Mouse (Mus musculus): ENCODE measurements around the gene Pcmt1. TPM values are rescaled to one million over a fixed set of nuclear protein-coding genes. Genes with fewer than 3 reads are reported as not detected.

The Pcmt1 gene
- 10 to 100 TPM; 79.9 to 83.7 TPM for total RNA-seq (2021)
- long read RNA-seq, experiment 1, transcript Pcmt1-208 (8 exons, 2,757 nt) = minor isoform, 28 of 73 reads
- long read RNA-seq, experiment 1, transcript Pcmt1-202 (8 exons, 2,491 nt) = major isoform, 30 of 73 reads
- long read RNA-seq, experiment 1, partial matches to known transcripts = 0 of 73 reads
- long read RNA-seq, experiment 1, other reads (novel, unspliced or antisense) = 12 of 73 reads
- long read RNA-seq, experiment 2, transcript Pcmt1-210 (7 exons, 1,132 nt) = minor isoform, 6 of 213 reads
- long read RNA-seq, experiment 2, transcript Pcmt1-202 (8 exons, 2,491 nt) = minor isoform, 76 of 213 reads
- long read RNA-seq, experiment 2, transcript Pcmt1-208 (8 exons, 2,757 nt) = major isoform, 105 of 213 reads
- long read RNA-seq, experiment 2, partial matches to known transcripts = 9 of 213 reads
- long read RNA-seq, experiment 2, other reads (novel, unspliced or antisense) = 17 of 213 reads

DNA sequence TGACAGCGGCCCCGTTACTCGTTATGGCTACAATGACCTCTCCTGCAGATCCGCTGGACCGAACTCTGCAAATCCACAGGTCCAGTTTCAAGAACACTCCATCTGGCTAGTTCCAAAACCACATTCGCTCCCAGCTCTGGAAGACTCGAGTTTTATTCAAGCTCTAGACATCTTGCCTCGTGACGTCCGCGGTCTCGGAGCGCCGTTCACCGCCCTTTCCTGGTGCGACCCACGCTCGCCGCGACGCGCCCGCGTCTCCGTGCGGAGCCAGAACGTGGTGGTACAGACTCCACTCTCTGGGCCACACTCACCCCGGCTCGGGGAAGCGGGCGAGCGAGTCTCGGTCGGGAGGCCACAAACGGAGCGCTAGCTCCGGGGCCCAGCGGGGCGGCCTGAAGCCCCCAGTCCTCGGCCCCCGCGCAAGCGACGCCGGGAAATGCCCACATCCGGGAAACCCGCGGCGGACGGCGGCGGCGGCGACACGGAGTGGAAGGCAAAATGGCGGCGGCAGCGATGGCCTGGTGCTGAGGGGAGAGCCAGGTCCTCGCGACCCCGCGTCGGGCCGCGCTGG is at the start of gene Pcmt1, which contains the start of gene Lats1:
Pcmt1 (minus strand) TSS at position 406 of the 571 bp plus-strand sequence.
Lats1 (plus strand) TSS at position 484 of the 571 bp plus-strand sequence.
- peak; percentile 88 to 90 for DNase-seq (ENCODE audit: low spot score in 2 of 2)

DNA sequence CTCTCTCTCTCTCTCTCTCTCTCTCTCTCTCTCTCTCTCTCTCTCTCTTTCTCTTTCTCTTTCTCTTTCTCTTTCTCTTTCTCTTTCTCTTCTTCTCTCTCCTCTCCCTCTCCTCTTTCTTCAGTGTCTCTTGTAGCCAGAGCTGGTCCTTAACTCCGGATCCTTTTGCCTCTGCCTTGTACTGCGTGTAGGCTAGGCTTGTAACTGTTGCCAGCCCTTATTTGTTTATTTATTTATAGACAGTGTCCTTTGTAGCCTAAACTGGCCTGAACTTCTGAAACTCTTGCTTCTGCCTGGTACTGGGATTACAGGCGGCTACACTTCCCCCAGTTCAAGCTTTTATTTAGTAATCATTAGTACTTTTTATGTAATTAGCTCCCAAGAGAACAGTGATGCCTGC is 46.1 kb upstream of the Pcmt1 start:
- DNase-seq (ENCODE audit: low spot score in 2 of 2) = no peak

GRCm38 (mm10) chr10:7726501-7726812 is 45.5 kb upstream of the Pcmt1 start:
- DNase-seq (ENCODE audit: low spot score in 2 of 2) = no peak

DNA sequence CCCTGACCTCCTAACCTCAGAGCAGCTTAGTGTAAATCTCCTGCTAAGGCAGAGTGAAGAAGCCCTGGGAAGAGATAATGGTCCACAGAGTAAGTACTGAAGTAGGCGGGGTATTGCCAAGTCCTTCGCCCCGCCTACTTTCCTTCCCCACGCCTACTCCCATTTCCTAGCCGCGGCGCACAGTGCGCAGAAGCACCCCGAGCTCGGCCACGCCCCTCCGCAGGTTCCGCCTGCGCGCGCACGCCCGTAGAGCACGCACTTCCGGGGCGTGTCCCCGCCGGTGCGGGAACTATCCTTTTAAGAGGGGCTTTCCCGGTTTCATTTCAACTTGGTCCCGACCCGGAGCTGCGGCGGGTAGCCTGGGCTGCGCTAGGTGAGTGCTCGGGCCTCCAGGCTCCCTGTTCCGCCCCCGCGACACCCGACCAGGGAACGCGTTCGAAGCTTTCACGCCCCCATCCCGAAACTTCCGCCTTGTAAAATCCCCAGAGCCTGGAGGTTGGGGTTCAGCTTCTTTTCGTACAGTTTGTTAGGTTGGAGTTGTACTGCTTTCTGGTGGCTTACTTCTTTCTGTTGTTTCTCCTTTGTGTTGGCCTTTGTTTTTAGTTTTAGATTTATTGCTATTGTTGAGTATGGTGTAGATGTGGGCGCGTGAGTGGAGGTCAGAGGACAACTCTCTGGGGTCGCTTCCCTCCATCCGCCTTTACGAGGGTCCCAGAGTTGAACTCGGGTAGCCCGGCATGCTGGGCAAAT is 45.0 kb upstream of the Pcmt1 start, which contains the start of gene Katna1:
Katna1 (plus strand) TSS at position 250 of the 750 bp plus-strand sequence.
- DNase-seq (ENCODE audit: low spot score in 2 of 2) = peak; percentile 92 to 93

GRCm38 (mm10) chr10:7715056-7715455 is 34.1 kb upstream of the Pcmt1 start:
- no peak for DNase-seq (ENCODE audit: low spot score in 2 of 2)

- no peak for DNase-seq (ENCODE audit: low spot score in 2 of 2)
These were observed 31.6 kb upstream of the Pcmt1 start for GRCm38 (mm10) chr10:7712506-7712905.

DNA sequence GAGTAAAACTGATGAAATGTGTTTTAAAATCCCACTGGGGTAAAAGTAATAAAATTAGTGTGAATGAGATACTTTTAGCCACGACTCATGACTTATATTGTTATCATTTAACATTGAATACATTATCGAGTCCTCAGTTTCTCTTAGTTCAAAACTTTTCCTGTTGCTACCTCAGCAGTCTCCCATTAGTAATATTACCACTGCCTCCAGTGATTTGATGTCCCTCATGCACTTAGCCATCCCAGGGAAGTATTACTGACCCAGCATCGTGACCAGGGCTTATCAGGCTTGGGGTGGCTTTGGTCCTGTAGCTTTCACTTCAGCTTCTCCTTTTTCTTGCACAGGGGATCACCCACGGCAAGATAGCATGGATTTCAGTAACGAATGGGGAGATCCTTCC is 29.2 kb upstream of the Pcmt1 start:
- no peak for DNase-seq (ENCODE audit: low spot score in 2 of 2)

DNA sequence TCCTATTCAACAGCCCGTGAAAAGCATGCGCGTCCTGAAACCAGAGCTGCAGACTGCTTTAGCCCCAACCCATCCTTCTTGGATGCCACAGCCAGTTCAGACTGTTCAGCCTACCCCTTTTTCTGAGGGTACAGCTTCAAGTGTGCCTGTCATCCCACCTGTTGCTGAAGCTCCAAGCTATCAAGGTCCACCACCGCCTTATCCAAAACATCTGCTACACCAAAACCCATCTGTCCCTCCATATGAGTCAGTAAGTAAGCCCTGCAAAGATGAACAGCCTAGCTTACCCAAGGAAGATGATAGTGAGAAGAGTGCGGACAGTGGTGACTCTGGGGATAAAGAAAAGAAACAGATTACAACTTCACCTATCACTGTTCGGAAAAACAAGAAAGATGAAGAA is 21.6 kb upstream of the Pcmt1 start:
- DNase-seq (ENCODE audit: low spot score in 2 of 2) = no peak

DNA sequence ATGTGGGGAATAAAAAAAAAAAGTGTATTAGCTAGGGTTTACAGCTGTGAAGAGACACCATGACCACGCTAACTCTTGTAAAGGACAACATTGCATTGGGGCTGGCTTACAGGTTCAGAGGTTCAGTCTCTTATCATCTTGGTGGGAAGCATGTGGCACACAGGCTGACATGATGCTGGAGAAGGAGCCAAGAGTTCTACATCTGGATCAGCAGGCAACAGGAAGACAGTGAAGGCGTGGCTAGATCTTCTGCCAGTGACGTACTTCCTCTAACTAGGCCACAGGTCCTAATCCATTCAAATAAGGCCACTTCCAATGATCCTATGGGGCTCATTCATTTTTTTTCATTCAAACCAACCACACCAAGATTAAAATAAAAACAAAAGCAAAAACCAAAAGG is 19.2 kb upstream of the Pcmt1 start:
- DNase-seq (ENCODE audit: low spot score in 2 of 2) = no peak

DNA sequence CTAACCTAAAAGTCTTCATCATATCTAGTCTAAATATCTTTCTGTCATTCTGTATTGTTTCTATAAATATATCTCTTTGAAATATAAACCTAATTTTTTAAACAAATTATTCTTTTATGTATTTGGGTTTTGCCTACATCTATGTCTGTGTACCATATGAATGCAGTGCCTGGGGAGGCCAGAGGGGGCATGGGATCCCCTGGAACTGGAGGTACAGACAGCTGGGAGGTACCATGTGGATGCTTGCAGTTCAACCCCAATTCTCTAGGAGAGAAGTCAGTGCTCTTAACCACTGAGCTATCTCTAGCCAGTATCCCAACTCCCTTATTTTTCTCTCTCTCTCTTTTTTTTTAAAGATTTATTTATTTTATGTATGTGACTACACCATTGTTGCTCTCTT is 14.3 kb upstream of the Pcmt1 start:
- DNase-seq (ENCODE audit: low spot score in 2 of 2) = no peak

GRCm38 (mm10) chr10:7686902-7687301 is 6.0 kb upstream of the Pcmt1 start:
- no peak for DNase-seq (ENCODE audit: low spot score in 2 of 2)

DNA sequence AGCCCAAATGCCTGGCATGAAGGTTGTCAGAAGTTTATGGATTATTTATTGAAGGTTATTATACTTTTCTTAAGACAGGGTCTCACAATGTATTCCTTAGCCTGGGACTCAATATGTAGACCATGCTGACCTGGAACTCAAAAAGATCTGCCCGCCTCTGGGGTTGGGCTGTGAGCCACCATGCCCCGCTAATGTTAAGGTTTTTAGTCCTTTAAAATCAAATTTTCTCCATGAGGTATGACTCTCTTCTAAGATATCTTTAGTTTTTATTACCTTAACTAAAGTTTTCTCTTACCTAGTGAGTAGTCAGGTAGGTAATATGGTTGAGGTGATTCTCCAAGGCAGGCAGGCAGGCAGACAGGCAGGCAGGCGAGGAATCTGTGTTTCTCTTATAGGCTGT is 1.3 kb upstream of the Pcmt1 start:
- no peak for DNase-seq (ENCODE audit: low spot score in 2 of 2)

- peak; percentile 62 to 76 for DNase-seq (ENCODE audit: low spot score in 2 of 2)
These were observed 548 bp upstream of the Pcmt1 start for GRCm38 (mm10) chr10:7681343-7682025.

DNA sequence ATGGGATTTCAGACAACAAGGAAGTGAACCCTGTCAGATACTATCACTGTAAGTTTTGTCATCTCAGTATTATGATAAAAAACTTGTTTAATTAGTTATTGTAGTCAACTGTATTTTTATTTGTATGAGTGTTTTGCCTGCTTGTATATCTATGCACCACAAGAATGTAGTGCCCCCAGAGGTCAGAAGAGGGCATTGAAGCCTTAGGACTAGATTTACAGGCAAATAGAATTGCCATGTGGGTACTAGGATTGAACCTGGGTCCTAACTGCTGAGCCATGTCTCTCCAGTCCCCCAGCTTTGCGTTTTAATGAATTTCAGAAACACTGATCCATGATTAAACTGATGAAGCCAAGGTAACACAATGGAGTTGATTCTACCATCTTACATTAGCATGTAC is 7.3 kb downstream of the Pcmt1 start:
- DNase-seq (ENCODE audit: low spot score in 2 of 2) = no peak

DNA sequence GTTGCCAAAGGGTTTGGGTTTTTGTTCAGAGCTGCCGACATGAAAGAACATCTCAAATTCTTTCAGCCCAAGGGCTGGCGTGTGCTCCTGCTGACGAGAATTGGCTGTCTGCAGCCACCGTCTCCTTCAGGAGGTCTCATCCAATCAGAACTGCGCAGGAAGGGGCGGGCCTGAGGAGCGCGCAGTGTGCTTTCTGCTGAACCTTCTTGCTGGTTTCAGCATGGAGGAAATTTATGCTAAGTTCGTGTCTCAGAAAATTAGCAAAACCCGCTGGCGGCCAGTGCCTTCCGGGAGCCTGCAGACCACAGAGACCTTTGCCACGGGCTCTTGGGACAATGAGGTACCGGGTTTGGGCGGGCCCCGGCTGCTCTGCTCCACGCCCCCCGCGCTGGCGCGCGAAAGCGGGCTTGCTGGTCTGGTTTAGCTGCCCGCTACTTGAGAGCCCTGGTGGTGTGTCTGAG is 13.6 kb downstream of the Pcmt1 start, which contains the start of gene Nup43:
Nup43 (plus strand) TSS at position 162 of the 461 bp plus-strand sequence.
- DNase-seq (ENCODE audit: low spot score in 2 of 2) = peak; percentile 87

- DNase-seq (ENCODE audit: low spot score in 2 of 2) = no peak
These were observed 16.0 kb downstream of the Pcmt1 start for GRCm38 (mm10) chr10:7664889-7665288.

DNA sequence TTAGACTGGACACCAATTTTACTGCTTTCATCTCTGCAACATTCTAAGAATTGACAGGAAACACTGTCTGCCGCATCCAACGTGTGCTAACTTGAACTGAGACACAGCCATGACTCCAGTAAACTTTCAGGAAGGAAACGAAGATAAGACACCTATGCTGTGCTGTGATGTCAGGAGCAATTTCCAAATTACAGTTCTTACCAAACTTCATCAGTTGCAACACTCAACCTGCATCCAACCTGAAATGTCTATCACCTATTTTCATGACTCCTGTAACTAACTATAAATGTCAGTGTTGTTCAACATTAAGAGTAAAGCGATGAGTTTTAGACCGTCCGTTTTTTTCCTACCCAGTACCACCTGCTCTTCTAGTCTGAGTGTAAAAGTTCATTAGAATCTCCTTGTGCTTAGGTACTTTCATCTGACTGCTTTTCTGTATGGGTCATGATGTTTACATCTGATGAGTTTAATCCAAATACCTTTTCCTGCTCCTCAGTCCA is 16.9 kb downstream of the Pcmt1 start:
- no peak for DNase-seq (ENCODE audit: low spot score in 2 of 2)

GRCm38 (mm10) chr10:7663159-7664026 is 17.5 kb downstream of the Pcmt1 start:
- peak; percentile 95 to 96 for DNase-seq (ENCODE audit: low spot score in 2 of 2)

DNA sequence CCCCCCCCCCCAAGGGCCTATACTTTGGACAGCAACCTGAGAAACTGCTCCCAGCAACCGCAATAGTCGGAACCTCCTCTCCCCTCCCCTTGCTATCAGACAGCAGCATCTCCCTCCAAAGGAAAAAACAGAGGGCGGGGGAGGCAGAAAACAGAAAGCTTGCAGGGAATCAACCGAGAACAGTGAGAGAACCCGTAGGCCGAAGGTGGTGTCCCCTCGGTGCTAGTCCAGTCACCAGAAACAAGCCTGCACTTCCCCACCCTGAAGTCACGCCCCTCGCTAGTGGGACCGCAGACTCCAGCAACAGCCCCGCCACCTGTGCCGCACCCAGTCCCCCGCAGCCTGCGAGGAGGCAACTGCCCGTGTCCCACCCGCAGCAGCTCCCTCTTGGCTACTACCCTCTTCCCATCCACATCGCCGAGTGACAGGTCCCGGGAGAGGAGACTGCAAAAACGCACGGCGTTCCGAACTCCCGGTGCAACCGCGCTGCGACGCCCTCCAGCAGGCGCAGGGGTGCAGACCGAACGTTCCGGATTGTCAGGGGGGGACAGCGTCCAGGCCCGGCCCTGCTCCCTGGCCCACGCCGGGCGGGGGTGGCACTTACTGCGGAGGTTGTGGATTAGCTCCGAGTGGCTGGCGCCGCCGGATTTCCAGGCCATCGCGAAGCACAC is 18.3 kb downstream of the Pcmt1 start:
- DNase-seq (ENCODE audit: low spot score in 2 of 2) = no peak
